Mouse (Mus musculus): ENCODE measurements around the gene Bsx. TPM values are rescaled to one million over a fixed set of nuclear protein-coding genes. Genes with fewer than 3 reads are reported as not detected.
A peak's percentile ranks its signal among the peaks of the same experiment; 100 is the strongest.

Bsx gene
- total and polyA plus RNA-seq, 2 experiments from 2014 or later, result not detected

- H3K9ac ChIP-seq (replicated peaks; ENCODE audit: low read length), result no peak overlapping the region
- ATAC-seq (no peak), DNase-seq (ENCODE audit: low spot score) (no peak)
- H3K27me3 ChIP-seq (ENCODE audit: insufficient read depth, low read length), result peaks cover 63% of the 10 kb centered on the region
- no peak overlapping the region for H3K4me2 ChIP-seq (ENCODE audit: low read depth, low read length)
- WGBS, result 3% methylated on average over 17 of the region's 17 CpGs
- H3K9me3 ChIP-seq (ENCODE audit: low read length), result no peaks in the 10 kb centered on the region
- H3K27ac ChIP-seq, result no peak overlapping the region
- TF ChIP-seq CTCF (IDR thresholded peaks at IDR 0.05; ENCODE audit: low read depth), result no peak
- H3K4me1 ChIP-seq (ENCODE audit: insufficient read depth, low read length), result no peaks in the 10 kb centered on the region
- H3K36me3 ChIP-seq (ENCODE audit: insufficient read depth, low read length), result no peaks in the 10 kb centered on the region
- no peak overlapping the region for H3K4me3 ChIP-seq (ENCODE audit: low read length)
These were observed 1.5 kb downstream of the Bsx start for GRCm38 (mm10) chr9:40875431-40875830.

- DNase-seq (ENCODE audit: low spot score), result no peak
- WGBS, result under 1% methylated on average over 29 of the region's 29 CpGs
These were observed 2.2 kb downstream of the Bsx start for GRCm38 (mm10) chr9:40876164-40876563.

GRCm38 (mm10) chr9:40876693-40877092 is 2.8 kb downstream of the Bsx start:
- Histone ChIP-seq H3K36me3 (ENCODE audit: insufficient read depth, low read length) (no peaks in the 10 kb centered on the region), H3K27me3 (ENCODE audit: insufficient read depth, low read length) (peaks cover 62% of the 10 kb centered on the region), H3K4me1 (ENCODE audit: insufficient read depth, low read length) (no peaks in the 10 kb centered on the region), H3K27ac (no peak overlapping the region), H3K9ac (replicated peaks; ENCODE audit: low read length) (no peak overlapping the region), H3K9me3 (ENCODE audit: low read length) (no peaks in the 10 kb centered on the region), H3K4me2 (ENCODE audit: low read depth, low read length) (no peak overlapping the region), H3K4me3 (ENCODE audit: low read length) (no peak overlapping the region)
- 10% methylated on average over 5 of the region's 5 CpGs for WGBS
- ATAC-seq, result no peak
- TF ChIP-seq CTCF (IDR thresholded peaks at IDR 0.05; ENCODE audit: low read depth), result no peak
- no peak for DNase-seq (ENCODE audit: low spot score)

More at GRCm38 (mm10) chr9:40876164-40876563, 2.2 kb downstream of the Bsx start:
- no peak for ATAC-seq
- Histone ChIP-seq H3K4me2 (ENCODE audit: low read depth, low read length) (no peak overlapping the region), H3K4me1 (ENCODE audit: insufficient read depth, low read length) (no peaks in the 10 kb centered on the region), H3K9me3 (ENCODE audit: low read length) (no peaks in the 10 kb centered on the region), H3K27me3 (ENCODE audit: insufficient read depth, low read length) (peaks cover 62% of the 10 kb centered on the region), H3K27ac (no peak overlapping the region), H3K4me3 (ENCODE audit: low read length) (no peak overlapping the region), H3K36me3 (ENCODE audit: insufficient read depth, low read length) (no peaks in the 10 kb centered on the region), H3K9ac (replicated peaks; ENCODE audit: low read length) (no peak overlapping the region)
- no peak for TF ChIP-seq CTCF (IDR thresholded peaks at IDR 0.05; ENCODE audit: low read depth)

- 1% methylated on average over 42 of the region's 42 CpGs for WGBS
These were observed 3.4 kb downstream of the Bsx start for GRCm38 (mm10) chr9:40877146-40877880.

GRCm38 (mm10) chr9:40877881-40878235 is 3.9 kb downstream of the Bsx start:
- ATAC-seq (no peak), DNase-seq (ENCODE audit: low spot score) (no peak)
- 0 out of 2 replicates have a peak overlapping the region, but pooled peaks have one; percentile 16 for H3K4me3 ChIP-seq (ENCODE audit: low read length)

More at GRCm38 (mm10) chr9:40877146-40877880, 3.4 kb downstream of the Bsx start:
- no peaks in the 10 kb centered on the region for H3K4me1 ChIP-seq (ENCODE audit: insufficient read depth, low read length)
- DNase-seq (ENCODE audit: low spot score) (no peak), ATAC-seq (0 out of 2 replicates have a peak, but pooled peaks have one; percentile 10)
- no peaks in the 10 kb centered on the region for H3K36me3 ChIP-seq (ENCODE audit: insufficient read depth, low read length)
- H3K27me3 ChIP-seq (ENCODE audit: insufficient read depth, low read length), result peaks cover 62% of the 10 kb centered on the region
- H3K9me3 ChIP-seq (ENCODE audit: low read length), result no peaks in the 10 kb centered on the region
- 0 out of 2 replicates have a peak overlapping the region, but pooled peaks have one; percentile 16 for H3K4me3 ChIP-seq (ENCODE audit: low read length)
- H3K4me2 ChIP-seq (ENCODE audit: low read depth, low read length), result peak overlapping the region; percentile 28; the same call in 1 of the 2 replicates
- H3K27ac ChIP-seq, result no peak overlapping the region
- no peak overlapping the region for H3K9ac ChIP-seq (replicated peaks; ENCODE audit: low read length)
- TF ChIP-seq CTCF (IDR thresholded peaks at IDR 0.05; ENCODE audit: low read depth), result no peak

GRCm38 (mm10) chr9:40878291-40878945 is 4.5 kb downstream of the Bsx start:
- H3K4me3 ChIP-seq (ENCODE audit: low read length), result no peak overlapping the region
- no peak overlapping the region for H3K9ac ChIP-seq (replicated peaks; ENCODE audit: low read length)
- no peak for TF ChIP-seq CTCF (IDR thresholded peaks at IDR 0.05; ENCODE audit: low read depth)
- 1% methylated on average over 32 of the region's 32 CpGs for whole genome bisulfite sequencing
- no peaks in the 10 kb centered on the region for H3K4me1 ChIP-seq (ENCODE audit: insufficient read depth, low read length)
- H3K27ac ChIP-seq, result no peak overlapping the region
- no peak overlapping the region for H3K4me2 ChIP-seq (ENCODE audit: low read depth, low read length)
- ATAC-seq (no peak), DNase-seq (ENCODE audit: low spot score) (no peak)
- peaks cover 61% of the 10 kb centered on the region for H3K27me3 ChIP-seq (ENCODE audit: insufficient read depth, low read length)
- H3K9me3 ChIP-seq (ENCODE audit: low read length), result no peaks in the 10 kb centered on the region
- H3K36me3 ChIP-seq (ENCODE audit: insufficient read depth, low read length), result no peaks in the 10 kb centered on the region

More at GRCm38 (mm10) chr9:40877881-40878235, 3.9 kb downstream of the Bsx start:
- no peak for TF ChIP-seq CTCF (IDR thresholded peaks at IDR 0.05; ENCODE audit: low read depth)
- Histone ChIP-seq H3K27me3 (ENCODE audit: insufficient read depth, low read length) (peaks cover 62% of the 10 kb centered on the region), H3K36me3 (ENCODE audit: insufficient read depth, low read length) (no peaks in the 10 kb centered on the region), H3K9me3 (ENCODE audit: low read length) (no peaks in the 10 kb centered on the region), H3K4me1 (ENCODE audit: insufficient read depth, low read length) (no peaks in the 10 kb centered on the region), H3K9ac (replicated peaks; ENCODE audit: low read length) (no peak overlapping the region), H3K4me2 (ENCODE audit: low read depth, low read length) (peak overlapping the region; percentile 28; the same call in 1 of the 2 replicates), H3K27ac (no peak overlapping the region)
- 1% methylated on average over 29 of the region's 29 CpGs for WGBS

All from hindbrain, postnatal 0 days (tissue).